Mouse (Mus musculus): ENCODE measurements around the gene Ermp1.

DNA sequence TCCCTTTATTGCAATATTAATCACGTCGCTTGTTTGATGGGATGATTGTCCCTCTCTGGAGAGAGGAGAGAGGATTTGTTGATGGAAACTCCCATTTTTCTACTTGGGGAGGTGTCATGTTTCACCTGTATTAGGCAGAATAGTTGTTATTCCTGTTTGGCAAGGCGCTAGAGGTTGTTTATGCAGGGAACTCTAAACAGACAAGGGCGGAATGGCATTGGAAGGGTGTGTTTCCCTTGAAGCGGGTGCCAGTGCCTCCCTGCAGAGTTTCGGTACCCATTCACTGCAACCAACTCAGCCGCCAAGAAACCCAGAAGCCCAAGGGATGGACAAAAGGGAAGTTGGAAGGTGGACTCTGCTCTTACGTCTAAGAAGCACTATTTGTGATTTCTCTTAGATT is 15.6 kb upstream of the Ermp1 start:
- TF ChIP-seq RCOR1 (IDR thresholded peaks at IDR 0.05; ENCODE audit: low read depth, low read length) (no peak), EP300 (IDR thresholded peaks at IDR 0.05; ENCODE audit: low read depth in 1 of 2, low read length in 2 of 2) (no peak), POLR2A (IDR thresholded peaks at IDR 0.05; ENCODE audit: control insufficient read depth in 1 of 2, insufficient read depth in 1 of 2, low read depth in 1 of 2, low read length in 2 of 2, poor library complexity in 1 of 2) (no peak), POLR2AphosphoS2 (IDR thresholded peaks at IDR 0.05; ENCODE audit: low read length) (no peak), CTCF (IDR thresholded peaks at IDR 0.05 in 2 of 3, conservative IDR thresholded peaks at IDR 0.05 in 1 of 3; ENCODE audit: control insufficient read depth in 1 of 3, insufficient read depth in 1 of 3, low read depth in 2 of 3, low read length in 3 of 3, poor library complexity in 1 of 3, severe bottlenecking in 1 of 3) (no peak), MAZ (IDR thresholded peaks at IDR 0.05; ENCODE audit: low read depth, low read length) (no peak), MAFK (IDR thresholded peaks at IDR 0.05; ENCODE audit: borderline replicate concordance, low read depth, low read length) (no peak), HCFC1 (IDR thresholded peaks at IDR 0.05; ENCODE audit: low read depth, low read length) (no peak), RAD21 (IDR thresholded peaks at IDR 0.05; ENCODE audit: low read depth, low read length) (no peak), ETS1 (IDR thresholded peaks at IDR 0.05; ENCODE audit: low read depth, low read length) (no peak), MYB (IDR thresholded peaks at IDR 0.05; ENCODE audit: low read depth, low read length) (no peak), USF1 (IDR thresholded peaks at IDR 0.05; ENCODE audit: low read depth, low read length) (no peak)

Measured in MEL (cell line).